Mouse (Mus musculus): ENCODE measurements around the gene Cblb.

The Cblb gene

GRCm38 (mm10) chr16:52210844-52211606 is 180.0 kb downstream of the Cblb start:
- DNase-seq (ENCODE audit: low spot score): no peak

DNA sequence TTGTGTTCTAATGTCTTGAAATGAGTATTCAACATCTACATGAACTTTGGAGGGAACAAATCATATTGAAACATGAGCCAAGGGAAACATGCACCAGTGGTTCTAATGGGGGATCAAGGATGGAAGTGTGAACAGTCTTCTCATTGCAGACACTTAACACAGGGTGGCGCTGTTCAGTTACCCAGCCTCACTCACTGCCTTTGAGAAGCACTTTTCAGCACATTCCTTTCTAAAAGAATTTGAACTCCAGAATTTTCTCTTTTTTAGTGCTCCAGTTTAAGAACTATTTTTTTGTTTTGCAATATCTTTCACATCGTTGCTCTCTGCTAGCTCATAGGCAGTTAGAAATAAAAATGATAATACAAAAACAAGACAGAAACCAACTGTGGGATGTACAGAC is 188.0 kb downstream of the Cblb start:
- DNase-seq (ENCODE audit: low spot score): peak; percentile 4

DNA sequence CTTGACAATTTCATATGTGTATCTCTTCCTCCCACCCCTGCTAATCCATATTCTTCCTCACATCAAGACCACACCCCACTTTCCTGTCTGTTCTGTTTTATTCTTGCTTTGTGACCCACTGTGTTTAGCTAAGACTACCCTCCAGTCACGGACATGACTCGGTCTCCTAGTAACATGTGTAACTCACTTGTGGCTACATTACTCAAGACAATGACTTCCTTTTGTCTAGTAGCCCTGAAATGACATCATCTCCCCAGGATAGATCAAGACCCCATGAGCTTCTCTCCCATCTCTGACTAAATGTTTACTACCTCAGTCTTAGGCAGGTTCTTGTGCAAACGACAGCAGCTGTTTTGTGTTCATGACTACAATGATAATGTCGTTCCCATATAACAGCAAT is 191.9 kb downstream of the Cblb start:
- no peak for DNase-seq (ENCODE audit: low spot score)

- no peak for DNase-seq (ENCODE audit: low spot score)
Observed at GRCm38 (mm10) chr16:52229446-52229845, 198.4 kb downstream of the Cblb start.

DNA sequence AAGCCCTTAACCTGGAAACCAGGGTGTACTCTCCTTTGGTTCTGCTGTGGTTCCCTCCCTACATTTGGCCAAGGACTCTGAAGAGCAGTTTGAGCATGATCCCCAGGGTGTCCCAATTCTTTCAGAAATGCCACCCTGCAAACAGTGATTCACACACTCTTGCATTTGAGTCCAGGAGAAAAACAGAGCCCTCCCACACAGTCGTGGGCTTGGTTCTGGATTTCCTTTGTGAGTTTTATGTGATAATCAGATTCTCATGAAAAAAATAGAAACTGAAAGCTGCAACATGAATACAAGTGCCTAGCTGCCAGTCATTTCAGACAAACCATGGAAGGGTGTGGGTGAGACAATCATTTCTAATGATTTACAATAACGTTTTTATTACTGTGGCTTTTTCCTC is 198.9 kb downstream of the Cblb start:
- no peak for DNase-seq (ENCODE audit: low spot score)

- DNase-seq (ENCODE audit: low spot score): no peak
Observed at GRCm38 (mm10) chr16:52242144-52242543, 211.1 kb downstream of the Cblb start.

DNA sequence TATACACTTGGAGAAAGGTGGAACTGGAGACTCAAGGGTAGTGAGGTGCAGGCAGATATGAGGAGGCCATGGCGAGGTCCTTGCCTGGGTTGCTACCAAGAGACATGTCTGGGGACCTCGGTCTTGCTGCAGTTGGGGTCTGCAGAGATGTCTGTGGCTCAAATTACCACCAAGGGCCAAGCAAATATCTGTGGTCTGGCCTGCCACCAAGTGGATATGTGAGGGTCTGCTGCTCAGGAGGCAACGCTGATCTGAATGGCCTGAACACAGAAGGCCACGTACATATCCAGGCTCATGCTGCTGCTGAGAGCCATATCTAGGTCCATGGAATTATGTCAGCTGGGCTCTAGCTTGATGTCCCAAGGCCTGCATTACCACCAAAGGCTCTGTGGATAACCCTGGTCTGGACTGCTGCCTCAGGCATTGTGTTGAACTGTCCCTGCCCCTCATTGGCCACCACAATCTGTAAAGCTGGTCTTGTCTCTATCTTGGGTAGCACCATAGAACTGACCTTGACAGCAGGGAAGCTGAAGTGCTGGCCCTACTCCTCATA is 212.5 kb downstream of the Cblb start:
- no peak for DNase-seq (ENCODE audit: low spot score)

DNA sequence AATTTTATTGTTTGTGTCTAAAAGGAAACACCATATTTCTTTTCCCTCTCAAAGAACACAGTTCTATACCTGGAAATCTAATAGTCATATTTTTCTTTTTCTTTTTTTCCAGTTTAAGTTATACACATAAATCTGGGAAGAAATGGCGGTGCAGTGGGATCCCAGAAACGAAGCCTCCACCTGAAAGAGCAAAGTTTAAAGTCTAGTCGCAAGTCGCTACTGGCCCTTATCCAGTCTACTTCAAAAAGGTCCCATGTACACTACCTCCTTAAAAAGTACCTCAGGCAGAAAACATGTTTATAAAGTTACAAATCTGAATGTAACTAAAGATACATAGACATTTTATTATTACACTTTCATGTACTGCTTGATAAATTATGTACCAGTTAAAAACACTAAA is 219.2 kb downstream of the Cblb start:
- DNase-seq (ENCODE audit: low spot score): no peak

DNA sequence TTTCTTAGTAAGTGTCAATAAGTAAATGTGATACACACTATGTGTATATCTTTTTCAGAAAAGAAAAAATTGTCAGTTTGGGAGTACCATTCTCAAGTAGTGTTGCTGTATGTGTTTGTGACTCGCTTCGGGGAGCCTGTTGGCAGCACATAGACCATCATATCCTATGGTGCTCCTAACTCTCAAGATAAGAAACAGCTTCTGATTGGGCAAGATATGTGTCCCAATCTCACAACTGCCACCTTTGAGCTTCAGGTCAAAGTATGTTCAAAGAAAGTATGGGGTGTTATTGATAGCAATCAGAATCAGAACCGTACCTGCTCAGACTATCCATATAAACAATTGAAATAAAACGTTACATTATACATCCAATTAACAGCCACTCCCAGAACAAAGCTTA is 219.9 kb downstream of the Cblb start:
- no peak for DNase-seq (ENCODE audit: low spot score)

Measured in ovary, postnatal 14 days (tissue).